Mouse (Mus musculus) forelimb bud, embryonic 11.5 days (tissue): Measurements from ENCODE around the gene Ptger1.

Experiments
- DNase-seq: peaks from one replicate; pipeline ENCODE4 v3.0.0-alpha.2; 2012; ENCODE audit warnings: low read depth, low spot score

The Ptger1 gene

GRCm38 (mm10) chr8:83695351-83696106, 29.1 kb downstream of the Ptger1 start:
- no peak for DNase-seq

GRCm38 (mm10) chr8:83697374-83698220, 31.1 kb downstream of the Ptger1 start:
- no peak for DNase-seq

GRCm38 (mm10) chr8:83698291-83698660, 31.8 kb downstream of the Ptger1 start:
- DNase-seq, result no peak

GRCm38 (mm10) chr8:83698661-83699453, 32.4 kb downstream of the Ptger1 start, which contains the start of gene Pkn1:
Pkn1 (minus strand) TSS chr8:83699179.
- peak; percentile 65 for DNase-seq

GRCm38 (mm10) chr8:83699566-83699965, 33.1 kb downstream of the Ptger1 start:
- peak; percentile 40 for DNase-seq

GRCm38 (mm10) chr8:83700423-83701085, 34.1 kb downstream of the Ptger1 start:
- no peak for DNase-seq

GRCm38 (mm10) chr8:83703426-83703825, 36.9 kb downstream of the Ptger1 start:
- DNase-seq, result no peak

- DNase-seq, result no peak
Measured at GRCm38 (mm10) chr8:83706411-83706810, 39.9 kb downstream of the Ptger1 start.

- no peak for DNase-seq
Measured at GRCm38 (mm10) chr8:83707554-83707953, 41.1 kb downstream of the Ptger1 start.

- no peak for DNase-seq
Measured at GRCm38 (mm10) chr8:83714676-83715030, 48.2 kb downstream of the Ptger1 start.

GRCm38 (mm10) chr8:83715031-83715690, 48.7 kb downstream of the Ptger1 start, which contains the start of gene Ddx39:
Ddx39 (plus strand) TSS chr8:83715177.
- DNase-seq, result peak; percentile 98

GRCm38 (mm10) chr8:83715771-83716170, 49.3 kb downstream of the Ptger1 start:
- DNase-seq, result no peak

GRCm38 (mm10) chr8:83716563-83716962, 50.1 kb downstream of the Ptger1 start:
- no peak for DNase-seq

- DNase-seq, result no peak
Measured at GRCm38 (mm10) chr8:83719048-83719447, 52.6 kb downstream of the Ptger1 start.

GRCm38 (mm10) chr8:83719693-83720092, 53.2 kb downstream of the Ptger1 start:
- DNase-seq, result no peak

GRCm38 (mm10) chr8:83721405-83722025, 55.0 kb downstream of the Ptger1 start:
- DNase-seq, result no peak
